Mouse (Mus musculus) splenic B cell, adult 2 months (primary cell): ENCODE results near the gene Grik4.

ENCODE experiments used
- DNase-seq: peaks from one replicate; pipeline ENCODE4 v3.0.0-alpha.2; 2011; ENCODE audit warnings: low read depth, low spot score
- H3K27me3 ChIP-seq: 2 replicates; pipeline ENCODE4 v1.6.1; 2012; ENCODE audit warnings: mild to moderate bottlenecking, low read length, moderate library complexity, mixed read lengths; ENCODE audit not compliant: control insufficient read depth, poor library complexity, insufficient read depth, severe bottlenecking
- H3K36me3 ChIP-seq: 2 replicates; pipeline ENCODE4 v1.6.1; 2012; ENCODE audit warnings: mild to moderate bottlenecking, low read length, moderate library complexity, mixed read lengths; ENCODE audit not compliant: control insufficient read depth, poor library complexity, insufficient read depth, severe bottlenecking

Gene Grik4

DNA sequence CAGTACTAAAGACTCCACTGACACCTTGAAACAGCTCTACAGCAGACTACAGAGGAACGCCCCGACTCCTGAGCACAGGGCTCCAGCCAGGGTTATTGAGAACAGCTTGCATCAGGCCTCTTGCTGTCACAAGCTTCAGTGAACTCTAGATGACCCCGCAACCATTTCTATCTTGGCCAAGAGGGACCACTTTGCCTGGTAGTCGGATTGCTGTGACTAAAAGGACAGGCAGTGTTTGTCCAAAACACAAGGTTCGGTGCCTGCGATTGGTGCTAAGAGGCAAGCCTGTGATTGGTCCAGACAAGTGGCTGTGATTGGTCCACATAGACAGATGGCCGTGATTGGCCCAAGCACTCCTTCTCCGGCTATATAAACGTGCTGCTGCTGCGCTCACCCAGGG lies 16.8 kb downstream of the Grik4 start:
- DNase-seq: no peak
- Histone ChIP-seq H3K36me3 (no peaks in the 10 kb centered on the region), H3K27me3 (no peaks in the 10 kb centered on the region)

DNA sequence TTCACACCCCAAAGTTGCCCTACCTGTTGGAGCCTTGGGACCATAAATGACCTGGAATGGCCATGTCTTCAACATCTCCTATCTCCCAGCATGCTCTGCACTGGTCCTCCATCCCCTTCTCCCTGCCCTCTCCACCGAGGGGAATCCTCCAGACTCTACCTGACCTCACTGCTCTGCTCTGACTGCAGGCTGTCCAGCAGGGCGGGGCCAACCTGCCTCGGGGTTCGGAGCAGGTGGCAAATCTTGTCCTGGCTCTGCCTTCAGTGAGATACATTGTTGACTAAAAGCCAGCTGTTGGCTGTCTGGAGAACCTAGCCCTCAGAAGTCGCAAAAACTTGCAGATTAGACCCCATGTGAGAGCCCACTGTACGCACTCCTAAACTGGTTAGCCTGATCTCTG lies 17.7 kb downstream of the Grik4 start:
- no peaks in the 10 kb centered on the region for H3K27me3 ChIP-seq
- no peak for DNase-seq

DNA sequence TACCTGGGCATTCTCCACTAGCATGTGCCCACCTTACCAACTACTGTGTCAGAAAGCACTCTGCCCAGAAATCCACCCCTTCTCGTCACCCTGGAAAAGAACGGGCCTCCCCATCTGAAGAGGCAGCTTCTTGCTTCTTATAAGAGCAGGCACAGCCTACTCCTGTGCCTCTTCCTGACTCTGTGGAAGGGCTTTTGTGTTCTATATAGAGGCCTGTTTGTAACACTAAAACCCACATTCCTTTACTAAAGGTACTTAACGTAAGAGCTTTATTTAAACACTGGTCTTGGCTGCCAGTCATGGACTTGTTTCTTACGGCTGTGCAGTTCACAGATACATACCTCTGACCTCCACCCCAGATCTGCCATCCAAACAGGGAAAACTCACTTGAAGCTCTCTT lies 22.5 kb downstream of the Grik4 start:
- no peak for DNase-seq
- Histone ChIP-seq H3K27me3 (no peaks in the 10 kb centered on the region), H3K36me3 (no peaks in the 10 kb centered on the region)

More for the DNA sequence above, 17.7 kb downstream of the Grik4 start:
- H3K36me3 ChIP-seq: no peaks in the 10 kb centered on the region

DNA sequence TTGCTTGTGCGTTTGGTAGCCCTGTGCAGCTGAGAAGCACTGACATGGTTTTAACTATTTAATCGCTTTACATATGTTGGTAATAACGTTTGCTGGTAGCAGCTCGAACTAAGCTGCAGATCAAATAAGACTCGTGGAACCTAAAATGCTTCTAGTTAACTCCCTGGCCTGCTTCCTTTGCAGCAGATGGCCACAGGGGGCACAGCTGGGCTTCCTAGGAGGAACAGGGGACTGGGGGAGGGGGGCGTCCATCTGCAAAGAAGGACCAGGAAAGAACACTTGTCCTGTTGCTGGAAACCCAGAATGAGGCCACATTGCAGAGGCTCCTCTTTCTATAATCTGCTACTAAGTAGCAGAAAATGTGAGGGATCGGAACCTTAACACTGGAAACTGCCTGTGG lies 24.1 kb downstream of the Grik4 start:
- Histone ChIP-seq H3K36me3 (no peaks in the 10 kb centered on the region), H3K27me3 (no peaks in the 10 kb centered on the region)
- DNase-seq: no peak

DNA sequence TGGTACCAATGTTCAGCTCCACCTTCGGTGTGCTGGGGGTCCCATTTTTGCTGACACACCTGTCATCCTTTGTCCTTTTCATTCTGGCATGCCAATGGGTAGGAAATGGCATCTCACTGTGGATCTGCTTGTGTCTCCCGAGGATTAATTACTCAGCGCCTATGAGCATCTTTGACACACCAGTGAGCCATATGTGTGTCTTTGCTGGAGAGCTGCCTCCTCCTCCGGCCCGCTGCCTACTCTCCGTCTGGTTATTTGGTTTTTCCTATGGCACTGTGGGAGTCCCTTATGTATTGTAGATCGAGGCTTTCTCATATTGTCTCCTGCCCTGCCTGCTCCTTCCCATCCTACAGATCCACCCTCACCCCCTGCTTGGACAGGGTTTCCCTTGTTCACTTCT lies 26.4 kb downstream of the Grik4 start:
- H3K27me3 ChIP-seq: no peaks in the 10 kb centered on the region
- no peak for DNase-seq
- H3K36me3 ChIP-seq: no peaks in the 10 kb centered on the region

DNA sequence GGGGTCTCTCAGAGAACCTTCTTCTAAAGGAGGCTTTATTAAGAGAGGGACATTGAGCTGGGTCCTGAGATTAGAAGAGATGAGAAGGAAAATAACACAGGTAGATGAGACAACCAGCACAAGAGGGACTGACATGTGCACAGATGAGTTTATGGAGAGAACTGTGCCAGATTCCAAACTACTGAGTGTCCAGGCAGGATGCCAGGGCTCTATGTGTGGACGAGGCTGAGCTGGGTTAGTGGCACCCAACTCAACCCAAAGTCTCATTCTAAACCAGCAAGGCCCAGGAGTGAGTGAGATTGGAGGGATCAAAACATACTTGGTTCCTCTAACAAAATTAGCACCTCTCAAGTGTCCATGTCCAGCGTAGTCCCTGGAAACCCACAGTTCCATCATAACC lies 31.1 kb downstream of the Grik4 start:
- H3K36me3 ChIP-seq: no peaks in the 10 kb centered on the region
- H3K27me3 ChIP-seq: no peaks in the 10 kb centered on the region
- no peak for DNase-seq

DNA sequence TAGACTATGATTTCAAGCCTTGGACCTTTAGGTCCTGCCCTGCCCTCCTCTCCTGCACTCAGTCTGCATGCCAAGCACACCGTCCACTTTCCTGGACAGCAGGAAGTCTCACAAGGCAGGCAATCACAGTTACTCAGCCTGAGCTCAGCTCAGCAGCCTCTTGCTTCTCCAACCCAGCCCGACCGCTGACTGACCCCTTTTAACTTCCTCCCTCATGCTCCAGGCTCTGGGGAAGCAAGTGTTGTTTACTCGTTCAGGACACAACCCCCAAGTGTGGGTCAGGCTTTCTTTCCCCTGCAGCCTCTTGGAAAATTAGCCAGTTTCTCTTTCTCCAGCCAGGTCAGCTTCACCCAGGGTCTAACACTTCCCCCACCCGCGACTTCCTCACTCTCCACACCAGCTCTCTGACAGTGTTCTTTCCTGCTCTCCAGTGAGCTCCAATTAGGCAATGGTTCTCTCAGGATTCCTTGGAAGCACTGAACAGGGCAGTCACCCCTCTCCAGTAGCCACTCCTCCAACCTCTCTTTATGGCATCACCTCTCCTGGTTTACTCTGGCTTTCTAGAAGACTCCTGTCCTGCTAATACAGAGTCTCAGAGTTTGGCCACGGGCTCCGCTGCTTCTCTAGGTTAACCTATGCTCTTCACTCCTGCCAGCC lies 35.5 kb downstream of the Grik4 start:
- Histone ChIP-seq H3K27me3 (no peaks in the 10 kb centered on the region), H3K36me3 (no peaks in the 10 kb centered on the region)
- DNase-seq: no peak

DNA sequence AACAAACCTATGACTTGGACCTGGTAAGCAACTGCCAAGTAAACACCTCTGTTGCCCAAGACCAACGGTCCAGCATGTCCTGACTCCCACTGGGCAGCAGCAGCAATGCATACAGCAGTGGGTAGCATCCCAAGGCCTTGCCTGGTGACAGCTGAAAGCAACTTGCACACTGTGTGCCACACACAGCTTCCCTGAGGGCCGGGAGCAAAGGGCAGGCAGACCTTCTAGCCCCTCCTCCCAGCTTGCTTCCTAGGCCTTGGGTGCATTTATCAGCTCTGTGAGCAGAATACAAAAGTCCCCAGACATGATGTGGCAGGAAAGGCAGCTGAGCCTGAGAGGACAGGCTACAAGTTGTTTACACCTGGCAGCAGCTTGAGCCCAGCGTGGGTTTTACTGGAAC lies 37.3 kb downstream of the Grik4 start:
- Histone ChIP-seq H3K27me3 (no peaks in the 10 kb centered on the region), H3K36me3 (no peaks in the 10 kb centered on the region)
- no peak for DNase-seq

DNA sequence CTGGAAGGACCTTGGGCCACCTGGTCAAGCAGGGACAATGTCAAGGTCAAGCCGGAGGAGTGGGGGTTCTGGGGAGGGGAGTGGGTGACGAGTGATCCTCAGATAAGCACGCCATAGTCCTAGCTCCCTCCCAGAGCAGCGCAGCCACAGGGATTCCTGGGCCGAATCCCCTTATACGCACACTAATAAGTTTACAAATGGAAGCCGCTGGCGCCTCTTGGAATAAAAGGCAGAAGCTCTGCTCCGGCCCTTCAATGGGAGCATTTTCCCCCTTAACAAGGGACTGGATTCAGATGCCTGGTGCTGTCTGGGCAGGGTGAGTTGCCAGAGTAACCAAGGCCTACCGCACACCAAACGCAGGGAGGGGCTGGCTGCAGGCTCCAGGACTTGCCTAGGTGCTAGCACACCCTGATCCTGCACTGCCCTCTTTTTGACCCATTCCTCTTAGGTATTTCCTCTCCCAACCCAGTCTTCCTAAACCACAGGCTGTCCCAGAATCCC lies 46.2 kb downstream of the Grik4 start:
- H3K27me3 ChIP-seq: no peaks in the 10 kb centered on the region

DNA sequence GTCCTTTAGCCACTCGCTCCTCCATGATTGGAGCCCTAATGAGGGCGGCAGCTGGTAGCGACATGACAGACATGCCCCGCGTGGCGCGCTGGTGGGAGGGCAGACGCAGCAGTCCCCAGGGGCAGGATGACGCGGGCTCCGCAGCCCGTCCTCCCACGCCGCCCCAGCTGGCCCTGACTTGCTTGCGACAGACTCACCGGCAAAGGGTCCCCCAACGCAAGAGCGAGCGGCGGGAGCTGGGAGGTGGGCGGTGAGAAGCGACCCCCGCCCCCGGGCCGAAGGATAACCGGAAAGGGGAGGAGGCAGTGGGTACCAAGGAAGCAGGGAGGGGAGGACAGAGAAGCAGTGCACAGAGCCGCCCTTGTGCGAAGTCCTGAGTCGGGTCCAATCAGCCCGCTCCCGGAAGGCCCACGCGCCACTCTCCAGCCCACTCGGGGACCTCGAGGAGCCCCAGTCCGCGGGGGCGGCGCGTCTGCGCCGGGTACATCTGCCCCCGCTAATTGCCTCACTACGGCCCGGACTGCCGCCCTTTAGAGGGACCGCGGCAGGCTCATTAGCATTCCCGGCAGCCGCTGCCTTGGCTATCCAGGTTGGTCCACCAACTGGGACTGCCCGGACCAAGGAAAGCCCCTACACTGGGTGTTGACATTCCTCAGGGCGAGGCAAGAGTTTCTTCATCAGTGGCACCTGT lies 46.8 kb downstream of the Grik4 start:
- DNase-seq: peak; percentile 29
- no peaks in the 10 kb centered on the region for H3K36me3 ChIP-seq
- no peaks in the 10 kb centered on the region for H3K27me3 ChIP-seq

More for the DNA sequence above, 46.2 kb downstream of the Grik4 start:
- no peak for DNase-seq
- H3K36me3 ChIP-seq: no peaks in the 10 kb centered on the region

- no peaks in the 10 kb centered on the region for H3K27me3 ChIP-seq
- no peaks in the 10 kb centered on the region for H3K36me3 ChIP-seq
- no peak for DNase-seq
Measured at GRCm38 (mm10) chr9:42896421-42897210, 47.7 kb downstream of the Grik4 start.

GRCm38 (mm10) chr9:42892765-42893164 lies 51.5 kb downstream of the Grik4 start:
- H3K36me3 ChIP-seq: no peaks in the 10 kb centered on the region
- H3K27me3 ChIP-seq: no peaks in the 10 kb centered on the region
- DNase-seq: no peak

DNA sequence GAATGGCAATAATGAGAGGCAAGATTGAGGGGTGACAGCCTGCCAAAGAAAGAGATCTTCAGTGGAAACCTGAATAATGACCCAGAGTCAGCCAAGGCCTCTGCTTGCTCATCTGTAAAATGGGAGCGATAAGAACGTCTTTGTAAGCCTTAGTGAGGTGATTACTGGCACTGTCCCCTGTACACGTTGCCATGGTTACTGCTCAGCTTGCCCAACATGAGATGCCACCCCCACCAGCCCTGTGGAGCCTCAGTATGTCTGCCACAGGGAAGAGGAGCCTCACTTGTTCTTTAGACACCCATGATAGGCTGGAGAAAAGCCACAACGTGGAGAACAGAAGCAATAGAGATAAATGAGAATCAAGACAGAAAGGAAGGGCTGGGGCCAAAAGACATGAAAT lies 56.4 kb downstream of the Grik4 start:
- H3K36me3 ChIP-seq: no peaks in the 10 kb centered on the region
- no peak for DNase-seq
- H3K27me3 ChIP-seq: no peaks in the 10 kb centered on the region

DNA sequence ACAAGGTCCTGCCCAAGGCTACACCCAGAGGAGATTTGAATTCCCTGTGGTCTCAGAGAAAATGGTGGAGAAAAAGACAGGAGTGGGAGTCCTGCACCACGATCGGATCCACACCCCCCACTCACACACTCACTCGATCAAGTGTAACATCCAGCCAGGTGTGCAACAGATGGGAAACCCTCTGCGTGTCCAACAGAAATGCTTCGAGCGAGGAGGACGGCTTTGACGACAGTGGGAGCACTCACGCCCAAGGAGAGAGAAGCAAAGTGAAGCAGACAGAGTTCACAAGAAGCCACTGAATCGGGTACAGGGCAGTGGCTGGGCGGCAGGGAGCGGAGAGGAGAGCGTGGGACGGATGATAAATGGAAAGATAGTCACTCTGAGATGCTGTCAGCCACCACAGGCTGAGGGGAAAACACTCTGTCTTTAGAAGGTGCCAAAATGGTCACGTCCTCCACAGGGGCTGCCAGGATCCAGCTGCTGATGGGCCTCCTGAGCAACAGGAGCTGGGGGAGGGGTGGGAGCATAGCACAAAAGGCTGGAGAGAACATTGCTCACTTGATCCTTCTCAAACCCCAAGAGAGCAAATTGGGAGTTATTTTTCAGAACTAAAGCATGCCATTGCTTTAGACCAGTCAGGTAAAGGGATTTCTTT lies 58.1 kb downstream of the Grik4 start:
- no peak for DNase-seq
- Histone ChIP-seq H3K27me3 (no peaks in the 10 kb centered on the region), H3K36me3 (no peaks in the 10 kb centered on the region)

DNA sequence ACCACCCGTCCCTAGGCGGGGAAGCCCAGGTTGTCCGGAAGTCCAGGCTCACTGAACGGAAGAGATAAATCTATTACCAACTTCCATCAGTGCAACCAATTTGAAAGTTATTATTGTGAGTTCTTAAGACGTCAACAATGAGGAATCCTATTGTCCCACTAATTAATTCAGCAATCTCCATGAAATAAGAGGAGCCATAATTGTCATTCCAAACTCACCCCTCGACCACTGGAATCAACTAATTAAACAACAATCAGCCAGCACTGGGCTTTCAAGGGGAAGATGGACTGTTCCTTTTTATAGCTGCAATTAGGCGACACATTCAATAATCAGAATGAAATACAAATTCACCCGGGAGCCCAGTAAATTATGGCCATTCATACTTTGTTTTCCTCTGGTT lies 58.7 kb downstream of the Grik4 start:
- H3K36me3 ChIP-seq: no peaks in the 10 kb centered on the region
- DNase-seq: no peak
- H3K27me3 ChIP-seq: no peaks in the 10 kb centered on the region
